8 mouse cellular contexts compared by ENCODE assay signal in genomic region chr9:51962975-51963701, GRCm38 (mm10). TPM values are rescaled to one million over a fixed set of nuclear protein-coding genes. Genes with fewer than 3 reads are reported as not detected.
DNase-seq lines count a peak whose midpoint lies in the region; ATAC-seq and TF ChIP-seq lines count a peak whose summit lies in the region.

Fdx1 (minus strand) TSS chr9:51963556.

- no peaks in the 10 kb centered on the region for H3K9me3 ChIP-seq in hindbrain, embryonic 15.5 days

- TF ChIP-seq CTCF in Patski (IDR thresholded peaks at IDR 0.05) = no peak

- H3K36me3 ChIP-seq in hindbrain, embryonic 15.5 days = no peaks in the 10 kb centered on the region

- under 1% methylated on average over 81 of the region's 81 CpGs for WGBS in hindbrain, embryonic 15.5 days

- H3K9ac ChIP-seq in hindbrain, embryonic 15.5 days = peak within 1 kb of the TSS; percentile 77

- peak within 1 kb of the TSS; percentile 65 for H3K4me2 ChIP-seq in hindbrain, embryonic 15.5 days

- peak within 1 kb of the TSS; percentile 81 for H3K27ac ChIP-seq in hindbrain, embryonic 15.5 days (replicated peaks)

- in situ Hi-C loops in Patski (cut with MboI; ENCODE audit: low pct_unique_long_range_greater_than_20kb) = no loop called here

- peak; percentile 91 for ATAC-seq in Patski
- peak; percentile 92 for ATAC-seq in hindbrain, embryonic 15.5 days (ENCODE audit: low FRiP score, low read depth)
- ATAC-seq in megakaryocyte progenitor cell, adult 5-6 weeks (replicated peaks; ENCODE audit: poor library complexity) = peak; percentile 94

- H3K4me1 ChIP-seq in hindbrain, embryonic 15.5 days (replicated peaks) = peaks cover 29% of the 10 kb centered on the region

- peak within 1 kb of the TSS; percentile 88 for H3K4me3 ChIP-seq in hindbrain, embryonic 15.5 days

- no peaks in the 10 kb centered on the region for H3K27me3 ChIP-seq in Patski
- H3K27me3 ChIP-seq in hindbrain, embryonic 15.5 days = no peaks in the 10 kb centered on the region

- no peak for DNase-seq in Patski (ENCODE audit: low read depth, low spot score)
- peak; percentile 82 to 84 for DNase-seq in cerebellum, postnatal 10 days
- peak; percentile 83 for DNase-seq in gastrocnemius, adult 18-20 months (ENCODE audit: low spot score)
- DNase-seq in left cerebral cortex, postnatal 10 days (ENCODE audit: extremely low spot score in 1 of 2, low spot score in 2 of 2) = peak; percentile 13 to 87
- DNase-seq in right cerebral cortex, postnatal 14 days = peak; percentile 67
- peak; percentile 81 to 87 for DNase-seq in urinary bladder, postnatal 36 days (ENCODE audit: low spot score in 2 of 2)

- intact Hi-C loops in left cerebral cortex, postnatal 10 days (cut with DNase I) = no loop called here

- CTCF ChIA-PET in Patski (lab: Charles Lee) = no interaction called here

- POLR2A ChIA-PET in Patski (lab: Charles Lee) = interaction anchor here (1.7 kb wide), 1 partner anchor 15 kb away, joined by 4 read pairs; no protein-coding TSS in a partner anchor

RNA-seq across cellular contexts. Expression of gene Fdx1, which starts in this region (rescaled TPM):
- 62.4 TPM for polyA plus RNA-seq in Patski (2021)
- 10 to 100 TPM; 34.0 to 49.2 TPM for total RNA-seq in gastrocnemius, adult 18-20 months (2021)
- 38.9 and 42.5 TPM in 2 replicates for polyA plus RNA-seq in hindbrain, embryonic 15.5 days (2015; fragmentation: Nextera tagmentation; extraction: Ambion mirVana)
- total RNA-seq in left cerebral cortex, postnatal 10 days (2021) = 10 to 100 TPM; 12.6 to 14.4 TPM
- total RNA-seq in megakaryocyte progenitor cell, adult 5-6 weeks (2015) = 25.7 and 30.4 TPM in 2 replicates
- 4.7 and 7.0 TPM in 2 replicates for total RNA-seq in megakaryocyte progenitor cell, adult 5-6 weeks (2017)
